Mouse (Mus musculus) heart, postnatal 10 days (tissue): ENCODE data around the gene Atp1b1. TPM values are rescaled to one million over a fixed set of nuclear protein-coding genes. Genes with fewer than 3 reads are reported as not detected.

Source experiments
- DNase-seq, 2 experiments: peaks; one replicate each; pipeline ENCODE4 v3.0.0; 2021
- intact Hi-C: fragments of 180-260 bp; cut with DNase I; formaldehyde crosslinking; loops from one replicate; pipeline ENCODE4 v1.15.1; 2025
- total RNA-seq, 2 experiments: library from RNA; stranded (reverse); gene quantifications; 2 replicates each; pipeline ENCODE4 v1.2.3; 2021

Gene Atp1b1
- total RNA-seq: 100 to 1,000 TPM; 429 to 462 TPM

DNA sequence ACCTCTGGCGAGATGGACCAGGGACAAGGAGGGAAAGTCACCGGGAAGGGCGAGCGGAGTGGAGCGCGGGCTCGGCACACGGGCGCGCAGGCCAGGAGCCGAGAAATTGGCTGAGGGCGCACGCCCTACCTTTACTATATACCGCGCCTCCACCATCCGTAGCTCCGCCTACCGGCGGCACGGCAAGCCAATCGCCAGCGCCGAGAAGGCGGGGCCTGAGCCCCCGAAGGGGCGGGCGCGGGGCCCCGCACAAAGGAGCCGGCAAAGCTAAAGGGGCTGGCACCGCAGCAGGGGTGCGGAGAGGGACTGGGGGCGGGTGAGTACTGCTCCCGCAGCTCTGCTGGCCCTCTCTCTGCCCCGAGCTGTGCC is at the start of gene Atp1b1:
Atp1b1 (minus strand) TSS at position 111 of the 369 bp plus-strand sequence.
- peak; percentile 88 to 91 for DNase-seq
- intact Hi-C loops: loop anchor here (5.0 kb wide), 4 partner anchors 91 to 664 kb away; no protein-coding TSS in a partner anchor

DNA sequence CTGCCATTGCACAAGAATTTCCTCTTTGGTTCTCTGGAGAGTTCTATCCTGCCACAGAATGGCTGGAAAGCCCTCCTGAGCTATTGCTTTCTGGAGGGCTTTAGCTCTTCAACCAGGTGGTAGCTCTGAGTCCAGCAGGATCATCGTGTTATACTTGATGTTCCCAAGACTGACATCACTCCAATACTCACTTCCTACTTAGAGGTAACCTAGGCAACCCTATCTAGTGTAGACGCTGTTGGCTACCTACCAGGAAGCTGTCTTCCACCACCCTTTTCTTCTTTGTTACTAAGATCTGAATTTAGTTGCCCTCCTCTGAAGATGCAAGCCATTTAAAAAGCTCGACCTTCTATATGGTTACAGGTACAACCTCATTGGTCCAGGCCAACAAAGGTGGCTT is 46.9 kb upstream of the Atp1b1 start:
- intact Hi-C loops: no loop called here
- no peak for DNase-seq

DNA sequence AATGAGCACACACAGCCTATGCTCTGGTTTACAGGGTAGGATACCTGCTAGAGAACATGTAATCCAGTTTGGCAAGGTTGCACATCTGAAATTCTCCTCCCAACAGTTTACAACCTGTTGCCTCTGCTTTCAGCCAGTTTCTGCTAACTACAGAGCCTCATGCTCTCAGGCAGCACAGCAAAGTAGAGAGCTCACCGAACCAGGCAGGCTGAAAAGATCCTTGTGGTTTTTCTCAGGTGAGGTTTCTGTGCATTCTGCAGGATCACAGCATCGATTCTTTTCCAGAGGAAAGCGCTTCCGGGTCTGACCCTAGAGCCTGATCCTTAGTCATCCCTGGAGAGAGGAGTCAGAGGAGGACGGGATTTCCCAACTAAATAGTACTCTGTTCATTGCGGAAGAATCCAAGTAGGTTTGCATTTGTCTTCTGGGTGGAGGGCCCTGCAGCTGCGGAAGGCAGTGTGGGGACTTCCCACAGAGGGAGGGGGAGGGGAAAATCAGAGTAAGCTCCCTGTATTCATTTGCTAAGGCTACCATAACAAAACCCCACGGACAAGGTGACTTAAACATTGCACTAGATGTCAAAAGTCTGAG is 45.1 kb upstream of the Atp1b1 start:
- intact Hi-C loops: no loop called here
- DNase-seq: no peak

DNA sequence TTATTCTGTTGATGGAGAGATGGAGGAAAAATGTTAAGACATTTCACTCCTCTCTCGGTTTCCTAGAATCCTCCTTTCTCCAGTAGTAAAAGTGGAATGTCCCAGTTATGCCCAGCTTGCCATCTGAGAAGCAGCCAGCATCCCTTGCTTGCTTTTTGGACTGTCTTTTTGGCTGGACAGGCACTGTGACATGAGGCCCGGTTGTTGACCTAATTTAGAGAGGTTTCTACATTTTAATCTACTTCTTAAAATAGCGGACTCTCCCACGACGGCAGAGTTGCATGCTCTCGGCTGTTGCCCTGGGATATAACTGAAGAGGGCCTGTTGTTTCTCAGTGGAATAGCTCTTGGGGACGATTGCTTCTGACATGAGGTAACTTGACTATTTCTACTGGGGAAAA is 44.1 kb upstream of the Atp1b1 start:
- DNase-seq: peak; percentile 27 to 38
- intact Hi-C loops: no loop called here

DNA sequence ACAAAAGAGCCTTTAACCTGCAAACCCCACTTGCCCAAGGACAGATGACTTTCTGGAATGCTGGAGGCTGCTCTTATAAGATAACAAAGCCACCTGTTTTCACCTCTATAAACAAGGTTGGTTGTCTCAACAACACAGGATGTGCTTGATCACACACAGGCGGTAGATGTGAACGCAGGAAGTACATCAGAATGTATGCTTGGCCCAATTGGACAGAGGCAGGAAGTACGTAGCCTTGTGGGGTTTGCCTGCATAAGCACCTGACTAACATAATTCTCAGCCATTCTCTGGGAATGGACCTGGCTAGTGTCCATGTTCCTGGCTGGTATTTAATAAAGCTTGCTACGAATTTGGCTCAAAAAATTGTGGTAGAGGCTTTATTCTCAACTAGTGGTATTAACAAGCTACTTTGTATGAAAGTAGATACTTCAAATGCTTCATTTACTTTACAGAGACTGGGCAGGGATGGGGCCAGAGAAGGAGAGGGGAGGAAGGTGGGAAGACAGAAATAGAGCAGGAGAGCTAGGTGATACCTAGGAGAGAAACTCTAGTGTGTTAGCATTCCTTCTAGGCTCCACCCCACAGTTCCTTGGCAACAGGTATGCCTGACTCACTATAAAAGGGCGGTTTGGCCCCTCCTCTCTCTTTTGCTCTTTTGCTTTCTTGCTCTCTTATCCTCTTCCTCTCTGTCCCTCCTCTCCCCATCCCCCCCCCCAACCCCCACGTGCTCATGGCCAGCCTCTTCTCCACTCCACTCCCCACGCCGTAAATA is 36.8 kb upstream of the Atp1b1 start:
- intact Hi-C loops: no loop called here

DNA sequence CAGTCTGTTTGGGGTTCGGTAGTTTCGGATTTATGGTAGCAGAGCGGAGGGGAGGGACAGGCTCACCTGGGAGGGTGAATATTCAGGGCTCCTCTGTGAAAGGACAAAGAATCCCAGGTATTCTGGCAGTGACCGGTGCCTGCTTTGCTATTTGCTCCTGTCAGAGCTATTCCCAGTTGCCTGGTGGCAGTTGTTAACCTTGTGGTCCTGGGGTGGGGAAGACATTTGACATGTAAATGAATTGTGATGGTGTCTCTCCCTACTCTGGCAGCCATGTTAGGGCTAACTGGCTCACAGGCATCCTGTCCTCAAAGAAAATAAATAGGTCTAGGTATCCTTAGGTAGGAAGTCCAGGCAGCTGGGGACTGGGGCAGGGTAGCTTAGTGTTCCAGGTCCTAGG is 36.1 kb upstream of the Atp1b1 start:
- intact Hi-C loops: no loop called here

More for the DNA sequence above, 36.8 kb upstream of the Atp1b1 start:
- no peak for DNase-seq

DNA sequence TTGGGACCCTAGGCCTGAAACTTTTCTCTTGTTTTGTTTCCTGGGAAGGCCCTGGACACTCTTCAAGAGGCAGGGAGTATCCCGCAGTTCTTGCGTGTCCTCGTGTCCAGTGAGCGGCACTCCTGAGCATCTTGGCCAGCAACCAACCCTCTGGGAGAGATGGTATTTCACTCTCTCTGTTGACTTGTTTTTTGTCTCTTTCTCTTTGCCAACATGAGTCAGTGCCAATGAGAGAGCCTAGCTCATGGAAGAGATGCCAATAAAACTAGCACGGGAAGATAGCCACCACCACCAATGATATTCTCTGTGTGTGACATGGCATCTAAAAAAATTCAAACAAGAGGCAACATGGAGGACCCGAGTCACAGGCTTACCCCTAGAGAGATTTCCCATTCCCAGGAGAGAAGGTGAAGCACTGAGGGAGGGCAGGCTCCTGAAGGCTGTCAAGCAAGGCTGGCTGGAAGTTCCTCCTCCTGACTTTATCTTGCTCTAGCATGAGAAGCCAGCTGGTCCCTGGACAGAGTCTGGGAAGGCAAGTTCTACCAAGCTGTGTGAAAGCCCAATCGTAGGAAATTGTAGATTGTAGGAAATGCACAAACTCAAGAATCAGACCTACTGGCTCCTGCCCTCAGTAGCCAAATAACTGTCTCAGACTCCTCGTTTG is 35.0 kb upstream of the Atp1b1 start:
- intact Hi-C loops: no loop called here
- DNase-seq: peak; percentile 58 to 74

More for the DNA sequence above, 36.1 kb upstream of the Atp1b1 start:
- DNase-seq: no peak

DNA sequence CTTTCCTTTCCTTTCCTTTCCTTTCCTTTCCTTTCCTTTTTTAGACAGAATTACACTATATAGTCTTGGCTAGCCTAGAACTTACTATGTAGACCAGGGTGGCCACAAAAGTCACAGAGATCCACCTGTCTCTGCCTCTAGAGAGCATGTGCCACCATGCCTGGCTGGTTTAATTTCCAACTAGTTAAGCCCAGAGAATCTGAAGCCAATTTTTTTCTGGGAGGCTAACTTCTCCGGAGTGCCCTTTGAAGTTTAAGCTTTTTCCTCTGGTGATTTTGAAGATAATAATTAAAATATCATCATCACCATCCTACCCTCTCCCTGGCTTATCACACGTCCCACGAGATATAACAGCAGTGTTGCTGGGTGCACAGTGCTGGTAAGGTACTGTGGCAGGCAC is 34.3 kb upstream of the Atp1b1 start:
- no peak for DNase-seq
- intact Hi-C loops: no loop called here

DNA sequence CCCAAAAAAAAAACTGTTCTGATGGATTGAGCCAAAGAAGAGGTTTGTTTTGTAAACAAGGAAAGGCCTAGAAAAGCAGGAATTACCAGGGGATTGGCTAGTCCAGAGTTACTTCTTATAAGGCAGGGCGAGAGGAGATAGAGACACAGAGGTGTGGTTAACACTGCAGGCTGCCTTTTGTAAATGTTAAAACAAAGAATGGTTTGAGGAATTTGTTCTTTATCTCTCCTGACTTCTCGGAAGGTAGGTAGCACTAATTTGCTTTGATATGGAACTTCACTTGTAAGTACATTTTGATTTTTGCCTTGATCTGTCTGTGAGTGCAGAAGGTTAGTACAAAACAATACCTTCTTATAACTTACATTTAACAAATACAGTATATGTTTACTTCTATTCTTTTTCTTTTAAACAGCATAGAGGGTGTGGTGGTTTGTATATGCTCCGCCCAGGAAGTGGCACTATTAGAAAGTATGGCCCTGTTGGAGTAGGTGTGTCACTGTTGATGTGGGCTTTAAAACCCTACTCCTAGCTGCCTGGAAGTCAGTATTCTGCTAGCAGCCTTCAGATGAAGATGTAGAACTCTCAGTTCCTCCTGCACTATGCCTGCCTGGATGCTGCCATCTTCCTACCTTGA is 31.9 kb upstream of the Atp1b1 start:
- intact Hi-C loops: no loop called here
- no peak for DNase-seq

DNA sequence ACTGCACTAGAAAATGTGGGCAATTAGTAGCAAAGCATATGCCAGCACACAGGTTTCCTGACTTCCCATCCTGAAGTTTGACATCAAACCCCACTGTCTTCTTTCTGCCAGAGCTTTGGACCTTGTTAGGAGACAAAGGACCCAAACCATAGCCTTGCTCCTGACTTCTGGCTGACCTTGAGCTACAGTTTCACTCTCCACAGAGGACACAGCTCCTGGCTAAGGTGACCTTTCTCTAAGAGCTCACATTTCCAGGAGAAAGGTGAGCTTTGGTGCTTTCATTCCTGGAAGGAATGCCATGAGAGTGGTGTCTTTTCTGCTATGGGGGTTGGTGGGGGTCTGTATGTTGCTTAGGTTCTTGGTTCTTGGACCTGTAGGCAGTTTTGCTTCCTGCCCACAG is 25.6 kb upstream of the Atp1b1 start:
- intact Hi-C loops: no loop called here

DNA sequence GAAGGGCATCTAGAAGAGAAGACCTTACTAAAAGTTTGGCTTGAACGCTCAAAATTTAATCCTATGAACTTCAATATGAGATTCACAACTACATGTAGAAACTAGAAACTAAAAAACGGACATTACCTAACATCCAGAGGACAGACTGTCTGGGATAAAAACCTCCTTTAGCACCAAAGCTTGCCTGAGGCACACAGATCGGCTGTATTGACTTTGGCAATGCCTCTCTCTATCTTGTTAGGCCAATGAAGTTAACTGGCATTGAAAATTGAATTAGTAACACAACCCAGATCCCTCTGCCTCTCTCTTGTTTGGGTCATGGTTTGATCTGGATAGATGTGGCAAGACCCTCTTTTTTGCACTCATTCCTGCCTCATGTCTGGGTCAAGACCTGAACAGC is 24.7 kb upstream of the Atp1b1 start:
- no peak for DNase-seq
- intact Hi-C loops: no loop called here

More for the DNA sequence above, 25.6 kb upstream of the Atp1b1 start:
- DNase-seq: no peak

DNA sequence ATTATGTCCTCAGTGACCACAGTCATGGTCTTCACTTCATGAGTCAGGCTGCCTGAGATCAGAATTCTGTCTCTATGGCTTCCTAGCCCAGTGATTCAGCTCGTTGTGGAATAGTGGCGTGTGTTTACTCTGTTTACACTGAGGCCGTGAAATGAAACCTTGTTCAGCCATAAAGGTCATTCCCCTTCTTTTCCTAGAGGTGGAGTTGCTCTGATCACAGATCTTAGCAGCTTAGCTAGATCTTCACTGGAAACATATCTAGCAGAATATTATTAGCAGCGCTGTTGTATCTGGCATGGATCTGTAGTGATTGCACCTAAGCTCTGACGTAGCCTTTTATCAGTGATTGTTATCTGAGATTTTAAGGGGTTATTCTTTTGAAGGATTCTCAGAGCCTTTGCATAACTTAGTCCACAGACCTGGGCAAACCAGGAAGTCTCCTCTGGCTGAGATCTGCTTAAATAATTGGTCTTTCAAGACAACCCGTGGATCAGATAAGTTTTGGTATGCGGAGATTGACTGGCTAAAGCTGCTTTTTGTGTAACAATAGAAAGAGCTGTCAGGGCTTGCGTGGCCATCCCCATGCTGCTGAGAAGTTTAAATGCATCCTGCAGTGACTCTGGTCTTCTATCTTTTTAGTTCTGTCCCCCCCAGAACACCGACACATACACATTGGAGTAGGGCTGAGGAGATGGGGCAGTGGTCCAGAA is 23.6 kb upstream of the Atp1b1 start:
- DNase-seq: no peak
- intact Hi-C loops: no loop called here

DNA sequence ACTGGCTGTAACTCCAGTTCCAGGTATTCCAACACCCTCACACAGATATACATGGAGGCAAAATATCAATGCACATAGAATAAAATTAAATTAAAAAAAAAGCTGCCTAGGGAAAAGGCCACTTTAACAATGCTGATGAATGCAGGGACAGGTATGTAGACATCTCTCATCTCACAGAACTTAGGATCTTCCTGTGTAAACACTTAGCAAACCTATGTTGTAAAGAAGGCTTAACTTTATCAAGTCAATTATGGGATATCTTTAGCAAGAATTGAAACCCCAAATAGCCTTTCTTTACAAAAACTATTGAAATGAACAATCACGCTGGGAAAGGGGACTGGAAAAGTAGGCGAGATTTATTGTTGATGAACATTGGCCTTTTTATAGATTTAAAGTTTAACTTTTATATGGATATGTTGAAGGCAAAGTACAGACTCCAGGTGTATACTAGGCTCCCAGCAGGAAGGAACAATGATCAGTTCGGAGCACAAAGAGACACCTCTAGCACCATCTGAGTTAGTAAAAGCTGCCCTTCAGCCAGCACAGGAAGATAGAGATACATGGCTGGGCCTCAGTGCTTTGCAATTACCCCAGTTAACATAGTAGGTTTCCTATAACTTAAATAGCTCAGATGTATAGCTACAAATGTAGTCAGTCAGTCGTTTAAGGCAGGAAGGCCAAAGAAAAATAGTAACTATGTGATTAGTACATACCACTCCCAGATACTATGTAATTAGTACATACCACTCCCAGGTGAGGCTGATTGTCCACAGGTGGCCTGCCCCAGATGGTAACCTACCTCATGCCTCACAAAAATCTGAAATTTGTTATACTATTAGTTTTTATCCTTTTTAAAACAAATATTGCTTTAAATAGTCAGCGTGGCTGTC is 22.8 kb upstream of the Atp1b1 start:
- no peak for DNase-seq
- intact Hi-C loops: no loop called here

DNA sequence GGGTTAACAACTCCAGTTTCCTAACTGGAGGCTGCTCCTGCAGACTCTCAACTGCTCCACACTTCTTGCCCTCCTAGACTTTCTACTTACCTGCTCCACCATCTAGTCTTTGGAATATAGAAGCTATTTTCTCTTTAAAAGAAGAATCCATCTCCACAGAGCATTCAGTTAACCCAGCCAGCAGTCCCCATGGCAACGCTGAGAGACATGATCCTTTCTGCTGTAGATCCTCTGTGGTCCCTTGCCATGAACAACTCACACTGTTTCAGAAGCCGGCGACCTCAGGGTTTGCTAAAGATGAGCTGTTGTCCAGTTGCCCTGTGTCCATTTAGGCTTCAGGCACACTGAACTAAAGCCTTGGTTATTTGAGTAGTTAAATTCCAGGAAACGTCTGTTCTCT is 17.7 kb upstream of the Atp1b1 start:
- DNase-seq: no peak
- intact Hi-C loops: no loop called here

DNA sequence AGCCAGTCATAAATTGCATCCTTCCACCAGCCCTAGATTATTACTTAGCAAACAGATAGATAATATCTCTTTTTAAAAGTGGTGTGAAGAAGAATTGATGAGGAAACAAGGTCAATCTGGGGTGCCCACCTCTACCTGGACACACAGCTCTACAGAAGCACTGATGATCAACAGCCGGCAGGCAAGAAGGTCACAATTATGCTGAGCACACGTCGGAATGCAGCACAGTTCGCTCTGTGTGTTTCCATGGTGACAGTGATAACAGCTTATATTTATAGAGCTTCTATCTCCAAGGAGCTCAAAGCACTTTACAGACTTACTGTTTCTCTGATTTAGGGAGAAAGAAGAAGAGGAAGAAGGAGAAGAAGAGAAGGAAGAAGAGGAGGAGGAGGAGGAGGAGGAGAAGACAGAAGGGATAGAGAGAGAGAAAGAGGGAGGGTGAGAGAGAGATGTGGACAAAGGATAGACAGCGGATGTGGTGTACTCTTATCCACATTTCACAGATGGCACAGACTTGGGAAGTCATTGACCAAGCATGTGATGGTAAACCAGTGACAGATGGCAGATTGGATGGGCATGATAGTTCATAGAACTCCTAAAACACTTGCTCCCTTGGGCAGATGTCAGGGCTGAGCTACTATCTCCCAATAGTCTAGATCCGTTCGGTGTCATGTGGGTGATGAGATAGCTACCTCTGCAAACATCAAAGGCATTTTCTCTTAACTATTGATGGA is 16.8 kb upstream of the Atp1b1 start:
- intact Hi-C loops: no loop called here
- DNase-seq: peak; percentile 23 to 39

DNA sequence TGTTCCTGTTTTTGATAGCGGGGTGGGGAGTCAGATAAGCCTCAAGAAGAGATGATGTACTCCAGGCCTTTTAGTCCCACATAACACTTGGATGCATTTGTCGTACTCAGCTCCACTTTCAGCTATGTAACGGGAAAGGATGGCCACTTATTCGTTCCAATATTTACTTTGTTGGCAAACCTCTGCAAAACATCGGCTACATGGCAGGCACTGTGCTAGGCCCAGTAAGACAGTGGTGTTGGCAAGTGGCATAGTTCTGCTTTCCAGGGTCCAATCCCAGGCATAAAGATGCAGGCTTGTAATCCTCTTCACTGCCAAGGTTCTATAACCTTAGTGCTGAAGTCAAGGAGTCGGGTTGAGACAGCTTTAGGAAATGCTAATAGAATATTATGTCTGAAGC is 16.2 kb upstream of the Atp1b1 start:
- DNase-seq: no peak
- intact Hi-C loops: no loop called here

DNA sequence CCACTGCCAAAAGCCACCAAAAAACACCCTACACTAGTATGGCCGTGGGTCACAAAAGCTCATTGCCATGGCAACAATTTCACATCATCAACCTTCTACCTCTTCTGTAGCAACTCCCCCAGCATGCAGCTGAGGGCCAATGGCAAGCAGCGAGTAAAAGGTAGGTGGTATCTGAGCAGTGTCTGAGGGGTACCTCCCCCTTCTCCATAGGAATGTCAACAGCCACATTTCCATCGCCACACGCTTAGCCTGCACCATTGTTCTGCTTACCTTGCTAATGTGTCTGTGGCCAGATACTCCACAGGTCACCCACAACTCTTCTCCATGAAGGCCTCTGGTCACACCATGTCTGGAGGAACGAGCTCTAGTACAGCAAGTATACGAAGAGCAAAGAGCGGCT is 15.2 kb upstream of the Atp1b1 start:
- no peak for DNase-seq
- intact Hi-C loops: no loop called here

DNA sequence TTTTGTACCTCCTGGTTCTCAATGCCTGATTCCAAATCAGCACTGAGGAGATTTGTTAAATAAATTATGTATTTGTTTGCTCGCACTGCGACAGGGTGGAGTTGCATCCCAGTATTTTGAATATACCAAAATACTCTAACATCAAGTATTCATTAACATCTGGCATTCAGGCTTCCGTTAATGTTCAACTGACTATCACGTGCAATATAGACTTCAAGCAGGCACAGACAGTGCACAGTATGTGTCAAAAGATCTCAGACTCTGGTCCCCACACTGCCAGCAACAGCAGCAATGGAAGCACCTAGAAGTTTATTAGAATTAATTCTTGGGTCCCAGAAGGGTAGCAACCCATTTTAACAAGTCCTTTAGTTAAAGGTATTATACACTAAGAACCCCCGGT is 13.5 kb upstream of the Atp1b1 start:
- intact Hi-C loops: no loop called here
- DNase-seq: no peak

DNA sequence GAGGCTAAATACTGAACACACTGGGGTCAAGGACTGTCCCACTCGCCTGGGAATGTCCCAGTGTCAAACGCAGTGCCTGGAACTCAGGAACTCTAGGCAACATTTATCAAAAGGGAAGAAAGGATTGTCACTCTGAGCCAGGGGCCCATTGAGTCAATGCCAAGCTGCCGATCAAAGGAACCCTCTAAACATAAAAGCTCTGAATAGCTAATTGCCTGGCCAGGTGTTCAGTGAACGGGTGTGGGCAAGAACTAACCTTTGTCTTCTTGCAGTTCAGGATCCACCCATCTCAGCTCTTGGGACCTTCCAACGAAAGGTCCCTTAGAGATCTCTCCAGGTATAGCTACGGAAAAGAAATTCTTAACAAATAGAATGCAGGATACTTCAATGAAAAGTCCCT is 12.8 kb upstream of the Atp1b1 start:
- no peak for DNase-seq
- intact Hi-C loops: no loop called here
